ENCODE assay signal across 10 mouse cellular contexts in the genomic region with DNA sequence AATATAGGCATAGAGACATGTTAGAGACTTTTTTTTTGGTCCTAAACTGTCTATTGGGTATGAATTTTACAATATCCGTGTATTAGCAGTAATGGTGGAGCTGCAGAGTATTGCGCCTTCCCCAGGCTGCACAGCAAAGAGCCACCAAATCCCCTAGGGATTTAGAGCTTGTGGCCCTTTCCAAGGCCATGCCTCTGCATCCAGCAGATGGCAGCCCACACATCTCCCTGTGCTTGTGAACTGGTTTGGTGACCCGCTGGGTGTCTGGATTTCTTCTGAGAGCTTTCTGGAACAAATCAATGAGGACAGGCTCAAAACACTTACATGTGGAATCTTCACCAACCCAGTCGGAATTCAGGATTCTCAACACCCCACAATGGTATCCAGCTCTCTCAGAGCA.
DNase-seq lines count a peak whose midpoint lies in the region; ATAC-seq and TF ChIP-seq lines count a peak whose summit lies in the region.
"Had no signal": no experiment of that assay in that cellular context is flagged by ENCODE, and none has a peak within 500 bp of the region (broad histone marks: within the 10 kb centered on the region; RNA-seq: fewer than 3 reads in every experiment).

No protein-coding gene starts in this region.

- no peaks in the 10 kb centered on the region for H3K36me3 ChIP-seq in hindbrain, embryonic 14.5 days (replicated peaks; ENCODE audit: control insufficient read depth, insufficient read depth)
- no peaks in the 10 kb centered on the region for H3K36me3 ChIP-seq in hindbrain, embryonic 12.5 days
- no peaks in the 10 kb centered on the region for H3K36me3 ChIP-seq in midbrain, postnatal 0 days (ENCODE audit: insufficient read depth, low read length)
- H3K36me3 ChIP-seq in midbrain, embryonic 10.5 days, result no peaks in the 10 kb centered on the region
- H3K36me3 ChIP-seq: hindbrain, embryonic 15.5 days; midbrain, embryonic 13.5 days had no signal

- no peak for DNase-seq in hindbrain, embryonic 14.5 days (ENCODE audit: low spot score)
- peak; percentile 57 for DNase-seq in midbrain, postnatal 0 days (ENCODE audit: low spot score)
- no peak for DNase-seq in midbrain, embryonic 10.5 days (ENCODE audit: low spot score)
- peak; percentile 24 for DNase-seq in yolk sac, embryonic 10.5 days (ENCODE audit: low spot score)
- no peak for DNase-seq in frontal cortex, postnatal 10 days (ENCODE audit: low spot score in 2 of 2)
- DNase-seq: cerebellum, adult 9-10 months had no signal

- TF ChIP-seq CTCF in midbrain, postnatal 0 days (IDR thresholded peaks at IDR 0.05), result peak; percentile 58
- TF ChIP-seq CTCF in cortical plate, adult 2 months (IDR thresholded peaks at IDR 0.05; ENCODE audit: extremely low read depth, insufficient read depth, low read length), result peak; percentile 34; the same call in 1 of the 2 replicates

- no peak overlapping the region for H3K4me3 ChIP-seq in hindbrain, embryonic 14.5 days (replicated peaks; ENCODE audit: low read length)
- H3K4me3 ChIP-seq in hindbrain, embryonic 12.5 days, result no peak overlapping the region
- no peak overlapping the region for H3K4me3 ChIP-seq in midbrain, postnatal 0 days (ENCODE audit: low read depth, low read length)
- H3K4me3 ChIP-seq in midbrain, embryonic 10.5 days, result no peak overlapping the region
- H3K4me3 ChIP-seq in cortical plate, adult 2 months (ENCODE audit: insufficient read depth, low read length), result no peak overlapping the region
- H3K4me3 ChIP-seq: hindbrain, embryonic 15.5 days; midbrain, embryonic 13.5 days had no signal

- no peak overlapping the region for H3K9ac ChIP-seq in hindbrain, embryonic 14.5 days
- no peak overlapping the region for H3K9ac ChIP-seq in hindbrain, embryonic 12.5 days
- no peak overlapping the region for H3K9ac ChIP-seq in midbrain, postnatal 0 days (replicated peaks; ENCODE audit: low read length, poor library complexity, severe bottlenecking)
- H3K9ac ChIP-seq: hindbrain, embryonic 15.5 days; midbrain, embryonic 13.5 days had no signal

- ATAC-seq in hindbrain, embryonic 14.5 days (ENCODE audit: low FRiP score), result 0 out of 2 replicates have a peak, but pooled peaks have one; percentile 38
- ATAC-seq in hindbrain, embryonic 12.5 days (ENCODE audit: low FRiP score), result no peak
- ATAC-seq in midbrain, postnatal 0 days (ENCODE audit: low FRiP score), result no peak
- ATAC-seq: midbrain, embryonic 13.5 days had no signal

- no peaks in the 10 kb centered on the region for H3K27me3 ChIP-seq in hindbrain, embryonic 14.5 days (ENCODE audit: control insufficient read depth, insufficient read depth, low read length)
- H3K27me3 ChIP-seq in hindbrain, embryonic 12.5 days, result no peaks in the 10 kb centered on the region
- no peaks in the 10 kb centered on the region for H3K27me3 ChIP-seq in midbrain, postnatal 0 days (ENCODE audit: insufficient read depth, low read length)
- no peaks in the 10 kb centered on the region for H3K27me3 ChIP-seq in midbrain, embryonic 10.5 days (ENCODE audit: low read depth, poor library complexity, severe bottlenecking)
- H3K27me3 ChIP-seq: hindbrain, embryonic 15.5 days; midbrain, embryonic 13.5 days had no signal

- H3K27ac ChIP-seq in hindbrain, embryonic 14.5 days, result no peak overlapping the region
- no peak overlapping the region for H3K27ac ChIP-seq in hindbrain, embryonic 12.5 days
- no peak overlapping the region for H3K27ac ChIP-seq in midbrain, postnatal 0 days (ENCODE audit: low read depth, low read length)
- no peak overlapping the region for H3K27ac ChIP-seq in midbrain, embryonic 10.5 days (replicated peaks)
- no peak overlapping the region for H3K27ac ChIP-seq in cortical plate, adult 2 months (ENCODE audit: insufficient read depth, low read length)
- H3K27ac ChIP-seq: hindbrain, embryonic 15.5 days; midbrain, embryonic 13.5 days had no signal

- H3K9me3 ChIP-seq in hindbrain, embryonic 14.5 days (ENCODE audit: control insufficient read depth, low read length), result no peaks in the 10 kb centered on the region
- no peaks in the 10 kb centered on the region for H3K9me3 ChIP-seq in hindbrain, embryonic 12.5 days (replicated peaks)
- no peaks in the 10 kb centered on the region for H3K9me3 ChIP-seq in midbrain, postnatal 0 days (ENCODE audit: low read length)
- H3K9me3 ChIP-seq in midbrain, embryonic 10.5 days (replicated peaks), result no peaks in the 10 kb centered on the region
- H3K9me3 ChIP-seq: hindbrain, embryonic 15.5 days; midbrain, embryonic 13.5 days had no signal

- TF ChIP-seq POLR2A in cortical plate, adult 2 months (IDR thresholded peaks at IDR 0.05; ENCODE audit: extremely low read depth, insufficient read depth, low read length), result no peak

- 68% methylated on average over 4 of the region's 4 CpGs for WGBS in hindbrain, embryonic 14.5 days
- 62% methylated on average over 4 of the region's 4 CpGs for WGBS in hindbrain, embryonic 12.5 days
- 65% methylated on average over 4 of the region's 4 CpGs for WGBS in midbrain, postnatal 0 days
- 50% methylated on average over 4 of the region's 4 CpGs for WGBS in midbrain, embryonic 10.5 days

- peaks cover 34% of the 10 kb centered on the region for H3K4me1 ChIP-seq in hindbrain, embryonic 14.5 days (replicated peaks; ENCODE audit: control insufficient read depth, insufficient read depth, low read length)
- peaks cover 32% of the 10 kb centered on the region for H3K4me1 ChIP-seq in hindbrain, embryonic 12.5 days
- H3K4me1 ChIP-seq in midbrain, postnatal 0 days (ENCODE audit: insufficient read depth, low read length), result peaks cover 6% of the 10 kb centered on the region
- peaks cover 19% of the 10 kb centered on the region for H3K4me1 ChIP-seq in midbrain, embryonic 10.5 days
- peaks cover 1% of the 10 kb centered on the region; the same call in 1 of the 2 replicates for H3K4me1 ChIP-seq in cortical plate, adult 2 months (ENCODE audit: control insufficient read depth, insufficient read depth, low read length)

- H3K4me2 ChIP-seq in hindbrain, embryonic 14.5 days (replicated peaks), result no peak overlapping the region
- H3K4me2 ChIP-seq in hindbrain, embryonic 12.5 days (replicated peaks), result no peak overlapping the region
- no peak overlapping the region for H3K4me2 ChIP-seq in midbrain, postnatal 0 days (ENCODE audit: low read depth, low read length, poor library complexity, severe bottlenecking)
- H3K4me2 ChIP-seq: hindbrain, embryonic 15.5 days; midbrain, embryonic 13.5 days had no signal

Comparison
In these comparisons a context has a peak if more than half of its experiments do, and no peak if none do; other contexts are left out.
1. DNase-seq: peak in midbrain, postnatal 0 days (single experiment) and yolk sac, embryonic 10.5 days (single experiment); none in hindbrain, embryonic 14.5 days (single experiment), midbrain, embryonic 10.5 days (single experiment) and frontal cortex, postnatal 10 days (0 of 2).